Mouse (Mus musculus) heart, embryonic 11.5 days (tissue): ENCODE data around the gene Nrxn2. TPM values are rescaled to one million over a fixed set of nuclear protein-coding genes. Genes with fewer than 3 reads are reported as not detected.

Experiments
- ATAC-seq: fragments of 200-750 bp; cut with Nextera tagmentation; replicated peaks from 2 replicates; pipeline ENCODE4 v1.8.0; 2017; ENCODE audit warnings: moderate library complexity; ENCODE audit not compliant: insufficient number of reproducible peaks, low FRiP score, low TSS enrichment
- H3K27ac ChIP-seq: fragments of 300-500 bp; sonication (generic); 2 replicates; pipeline ENCODE4 v1.5.1; 2014; ENCODE audit warnings: mild to moderate bottlenecking, low read depth, low read length
- H3K27me3 ChIP-seq: fragments of 300-500 bp; sonication (generic); 2 replicates; pipeline ENCODE4 v1.6.1; 2014; ENCODE audit warnings: mild to moderate bottlenecking, low read length, mixed read lengths; ENCODE audit not compliant: control insufficient read depth, insufficient read depth
- H3K36me3 ChIP-seq: fragments of 300-500 bp; sonication (generic); 2 replicates; pipeline ENCODE4 v1.6.1; 2014; ENCODE audit warnings: mild to moderate bottlenecking, low read length, moderate library complexity, mixed read lengths; ENCODE audit not compliant: control insufficient read depth, insufficient read depth
- H3K4me1 ChIP-seq: fragments of 300-500 bp; sonication (generic); 2 replicates; pipeline ENCODE4 v1.6.1; 2014; ENCODE audit warnings: low read length; ENCODE audit not compliant: control insufficient read depth, insufficient read depth
- H3K4me2 ChIP-seq: fragments of 300-500 bp; sonication (generic); 2 replicates; pipeline ENCODE4 v1.6.1; 2014; ENCODE audit warnings: mild to moderate bottlenecking, moderate library complexity
- H3K4me3 ChIP-seq: fragments of 300-500 bp; sonication (generic); 2 replicates; pipeline ENCODE4 v1.5.1; 2014; ENCODE audit warnings: low read depth, low read length
- H3K9ac ChIP-seq: fragments of 300-500 bp; sonication (generic); 2 replicates; pipeline ENCODE4 v1.6.1; 2014; ENCODE audit warnings: mild to moderate bottlenecking, low read depth, low read length, moderate library complexity
- H3K9me3 ChIP-seq: fragments of 300-500 bp; sonication (generic); replicated peaks from 2 replicates; pipeline ENCODE4 v1.6.1; 2016; ENCODE audit warnings: low read length; ENCODE audit not compliant: control insufficient read depth
- WGBS: fragments of 180-500 bp; shearing (Covaris S2); extraction: QIAGEN DNeasy Blood & Tissue Kit; methylation state at CpG from one replicate; pipeline ENCODE4 v1.1.7; 2014; ENCODE audit not compliant: insufficient replicate concordance; 5-methylcytosine and 5-hydroxymethylcytosine counted together
- polyA plus RNA-seq: library from polyadenylated mRNA; unstranded; fragments of >200 nt; fragmentation: Nextera tagmentation; extraction: Ambion mirVana; gene quantifications from 2 replicates; pipeline ENCODE4 v1.2.1, GENCODE M21; 2014

The Nrxn2 gene
- polyA plus RNA-seq, 1 experiment from 2014 or later = 1.6 TPM

DNA sequence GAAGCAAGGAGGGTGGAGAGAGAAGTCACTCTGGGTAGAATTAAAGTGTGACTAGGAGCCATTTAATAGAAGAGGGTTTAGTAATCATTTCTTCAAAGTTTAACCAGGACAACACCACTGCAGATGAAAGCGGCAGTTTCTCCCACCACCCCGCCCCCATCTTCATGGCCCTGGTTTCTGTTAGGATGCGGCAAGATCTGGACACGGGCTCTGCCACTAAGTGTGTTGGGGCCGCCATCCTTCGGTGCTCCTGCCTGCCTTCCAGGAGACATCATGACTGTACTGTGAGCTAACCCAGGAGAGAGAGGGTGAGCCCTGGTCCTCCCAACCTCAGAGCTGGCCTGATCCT, 124.5 kb downstream of the Nrxn2 start:
- Histone ChIP-seq H3K27ac (no peak overlapping the region), H3K4me1 (no peaks in the 10 kb centered on the region), H3K9ac (no peak overlapping the region), H3K4me3 (no peak overlapping the region), H3K4me2 (no peak overlapping the region), H3K36me3 (no peaks in the 10 kb centered on the region), H3K9me3 (no peaks in the 10 kb centered on the region), H3K27me3 (peaks cover 5% of the 10 kb centered on the region)
- no peak for ATAC-seq
- 86% methylated on average over 6 of the region's 6 CpGs for WGBS

DNA sequence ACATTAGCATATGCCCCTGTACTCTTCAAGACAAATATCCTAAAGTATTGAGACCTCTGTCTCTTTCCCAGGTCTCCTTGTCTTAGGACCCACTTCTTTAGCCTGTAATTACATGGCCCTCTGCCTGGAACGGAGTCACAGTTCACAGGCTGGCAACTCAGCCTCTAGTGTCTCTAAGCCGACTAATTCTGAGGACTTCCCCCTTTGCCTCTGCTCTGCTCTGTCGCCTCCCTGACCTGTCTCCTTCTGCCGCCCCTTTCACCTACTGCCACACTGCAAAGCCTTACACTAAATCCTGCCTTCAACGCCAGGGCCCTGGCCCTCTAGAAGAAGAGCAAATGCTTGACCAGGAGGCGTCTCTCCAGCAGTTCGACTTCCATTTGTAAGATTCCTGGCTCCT, 125.0 kb downstream of the Nrxn2 start:
- H3K4me3 ChIP-seq = no peak overlapping the region
- no peak overlapping the region for H3K4me2 ChIP-seq
- no peak overlapping the region for H3K27ac ChIP-seq
- H3K36me3 ChIP-seq = no peaks in the 10 kb centered on the region
- H3K27me3 ChIP-seq = peaks cover 2% of the 10 kb centered on the region
- no peak overlapping the region for H3K9ac ChIP-seq
- 46% methylated on average over 7 of the region's 7 CpGs for WGBS
- no peaks in the 10 kb centered on the region for H3K9me3 ChIP-seq
- no peak for ATAC-seq
- no peaks in the 10 kb centered on the region for H3K4me1 ChIP-seq

DNA sequence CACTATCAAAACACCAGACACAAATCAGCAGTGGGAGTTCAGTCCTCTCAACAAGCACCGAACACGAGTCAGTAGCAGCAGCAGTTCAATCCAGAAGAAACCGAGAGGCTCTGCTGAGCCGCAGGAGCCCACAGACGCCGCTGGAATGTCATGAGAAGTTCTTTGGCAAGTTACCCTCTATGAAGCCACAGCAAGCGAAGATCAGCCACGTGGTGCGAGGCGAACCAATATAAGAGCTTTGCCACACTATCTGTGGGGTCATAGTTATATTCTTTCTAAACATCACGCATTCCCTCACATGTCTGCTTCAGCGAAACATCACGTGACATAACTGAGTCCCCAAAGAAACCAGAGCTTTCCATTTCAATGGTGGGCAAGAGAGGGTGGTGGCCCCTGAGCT, 126.2 kb downstream of the Nrxn2 start:
- ATAC-seq = no peak
- 80% methylated on average over 13 of the region's 13 CpGs for WGBS
- no peak overlapping the region for H3K9ac ChIP-seq

DNA sequence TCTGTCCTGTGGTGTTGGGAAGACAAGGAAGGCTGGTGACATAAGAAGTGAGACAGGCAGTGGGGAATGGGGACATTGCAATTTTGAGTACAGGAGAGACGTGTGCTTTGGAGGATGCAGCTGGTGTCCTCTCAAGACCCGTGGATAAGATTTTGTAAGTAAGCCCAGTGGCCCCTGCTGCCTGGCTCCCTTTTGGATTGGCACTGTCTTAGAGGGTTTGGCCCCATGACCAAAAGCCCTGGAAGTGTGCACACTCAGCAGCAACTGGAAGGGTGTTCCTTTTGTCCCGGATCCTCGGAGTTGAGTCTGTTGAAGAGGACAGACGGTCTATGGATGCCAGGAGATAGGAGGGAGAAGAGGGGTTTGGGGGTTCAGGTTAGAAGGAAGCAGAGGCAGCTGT, 127.0 kb downstream of the Nrxn2 start:
- Histone ChIP-seq H3K4me2 (no peak overlapping the region), H3K4me1 (no peaks in the 10 kb centered on the region), H3K27me3 (0 out of 2 replicates have a peak, but pooled peaks cover 2% of the 10 kb centered on the region), H3K36me3 (no peaks in the 10 kb centered on the region), H3K4me3 (no peak overlapping the region), H3K9ac (no peak overlapping the region), H3K9me3 (no peaks in the 10 kb centered on the region), H3K27ac (no peak overlapping the region)
- WGBS = 82% methylated on average over 5 of the region's 5 CpGs
- no peak for ATAC-seq

More for the DNA sequence above, 126.2 kb downstream of the Nrxn2 start:
- H3K4me1 ChIP-seq = no peaks in the 10 kb centered on the region
- no peak overlapping the region for H3K4me2 ChIP-seq
- H3K9me3 ChIP-seq = no peaks in the 10 kb centered on the region
- H3K4me3 ChIP-seq = no peak overlapping the region
- H3K27me3 ChIP-seq = peaks cover 2% of the 10 kb centered on the region; the same call in 1 of the 2 replicates
- H3K27ac ChIP-seq = no peak overlapping the region
- no peaks in the 10 kb centered on the region for H3K36me3 ChIP-seq

DNA sequence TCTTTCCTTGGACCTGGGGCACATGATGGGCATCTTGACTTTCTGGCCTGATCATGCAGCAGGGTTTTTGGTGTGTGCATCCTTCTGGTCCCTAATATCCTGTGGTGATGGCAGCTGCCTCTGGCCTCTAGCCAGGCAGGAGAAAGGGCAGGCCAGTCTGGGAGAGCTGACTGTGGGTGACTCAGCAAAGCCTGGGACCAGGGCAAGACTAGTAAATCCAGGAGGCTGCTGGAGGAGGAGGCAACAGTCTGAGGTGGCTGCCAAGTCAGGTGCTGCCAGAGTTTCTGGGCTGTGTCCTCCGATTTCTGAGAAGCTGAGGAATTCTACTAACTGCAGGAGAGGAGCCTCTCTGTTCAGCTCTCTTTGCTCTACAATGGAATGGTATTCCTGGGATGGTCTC, 127.6 kb downstream of the Nrxn2 start:
- Histone ChIP-seq H3K9me3 (no peaks in the 10 kb centered on the region), H3K4me3 (no peak overlapping the region), H3K27me3 (0 out of 2 replicates have a peak, but pooled peaks cover 2% of the 10 kb centered on the region), H3K9ac (no peak overlapping the region), H3K4me2 (no peak overlapping the region), H3K4me1 (no peaks in the 10 kb centered on the region), H3K36me3 (no peaks in the 10 kb centered on the region), H3K27ac (no peak overlapping the region)
- ATAC-seq = no peak
- 73% methylated on average over 1 of the region's 1 CpGs for WGBS

DNA sequence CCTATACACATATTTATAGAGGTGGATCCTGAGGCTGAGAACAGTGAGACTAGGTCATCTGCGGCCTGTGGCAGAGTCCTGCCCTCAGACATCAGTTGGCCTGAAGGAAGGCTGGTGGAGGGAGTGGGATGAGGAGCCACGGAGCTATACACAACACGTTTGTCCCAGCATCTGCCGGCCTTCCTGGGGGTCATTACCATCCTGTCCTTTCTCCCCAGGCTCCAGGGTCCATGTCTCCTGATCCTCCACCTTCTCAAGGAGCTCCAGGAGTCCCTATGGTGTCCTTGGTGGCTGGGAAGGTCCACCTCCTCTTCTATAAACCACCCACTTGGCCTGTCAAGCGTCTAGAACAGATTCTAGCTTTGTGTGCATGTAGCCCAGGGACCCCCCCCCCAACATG, 129.3 kb downstream of the Nrxn2 start:
- Histone ChIP-seq H3K27me3 (0 out of 2 replicates have a peak, but pooled peaks cover 2% of the 10 kb centered on the region), H3K4me2 (no peak overlapping the region), H3K9ac (no peak overlapping the region), H3K36me3 (no peaks in the 10 kb centered on the region), H3K9me3 (no peaks in the 10 kb centered on the region), H3K27ac (no peak overlapping the region), H3K4me3 (no peak overlapping the region), H3K4me1 (no peaks in the 10 kb centered on the region)
- no peak for ATAC-seq
- WGBS = 69% methylated on average over 5 of the region's 5 CpGs

DNA sequence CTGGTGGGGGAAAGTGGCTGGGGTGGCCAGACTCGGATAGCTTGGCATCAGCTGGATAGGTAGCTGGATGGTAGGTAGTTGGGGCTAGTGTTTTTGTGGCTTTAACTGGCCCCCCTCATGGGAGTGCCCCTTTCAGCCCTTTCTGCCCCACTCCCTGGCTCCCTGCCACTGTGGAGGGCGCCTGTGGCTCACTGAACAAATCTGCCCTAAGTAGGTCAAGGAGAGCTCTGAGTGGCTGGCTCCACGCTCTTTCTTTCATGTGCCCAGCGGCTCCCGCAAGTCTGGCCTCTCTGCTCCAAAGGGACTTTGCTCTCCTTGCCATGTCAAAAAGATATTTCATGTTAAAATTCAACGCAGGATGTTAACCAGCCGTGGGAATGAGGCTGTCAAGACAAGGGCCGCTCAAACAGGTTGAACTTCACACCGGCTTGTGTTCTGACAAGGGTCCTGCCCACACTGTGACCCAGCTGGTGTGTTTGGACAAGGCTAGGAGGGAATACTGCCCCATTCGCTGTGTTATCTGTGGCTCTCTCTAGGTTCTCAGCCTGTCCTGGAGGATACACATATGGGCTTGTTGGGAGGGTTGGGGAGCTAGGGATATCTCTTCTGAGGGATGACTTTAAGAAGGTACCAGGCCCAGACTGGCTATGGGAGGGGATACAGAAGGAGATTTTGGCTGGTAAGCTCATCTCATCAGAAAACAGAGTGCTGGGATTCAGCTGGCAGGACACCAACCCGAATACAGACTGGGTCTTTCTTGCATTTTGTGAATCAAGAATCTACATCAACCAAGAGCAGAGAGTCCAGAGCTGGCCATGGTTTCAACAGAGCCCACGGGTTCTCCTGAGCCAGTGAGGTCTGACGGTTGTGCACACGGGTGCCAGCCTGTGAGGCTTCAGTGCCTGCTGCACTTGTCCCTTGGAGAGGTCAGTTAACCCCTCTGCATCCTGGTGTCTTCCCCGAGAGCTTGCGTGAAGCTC, 130.2 kb downstream of the Nrxn2 start:
- Histone ChIP-seq H3K9ac (no peak overlapping the region), H3K9me3 (no peaks in the 10 kb centered on the region), H3K4me3 (no peak overlapping the region), H3K4me2 (no peak overlapping the region), H3K27ac (no peak overlapping the region), H3K36me3 (no peaks in the 10 kb centered on the region), H3K4me1 (no peaks in the 10 kb centered on the region), H3K27me3 (0 out of 2 replicates have a peak, but pooled peaks cover 2% of the 10 kb centered on the region)
- ATAC-seq = no peak
- WGBS = 64% methylated on average over 16 of the region's 16 CpGs

DNA sequence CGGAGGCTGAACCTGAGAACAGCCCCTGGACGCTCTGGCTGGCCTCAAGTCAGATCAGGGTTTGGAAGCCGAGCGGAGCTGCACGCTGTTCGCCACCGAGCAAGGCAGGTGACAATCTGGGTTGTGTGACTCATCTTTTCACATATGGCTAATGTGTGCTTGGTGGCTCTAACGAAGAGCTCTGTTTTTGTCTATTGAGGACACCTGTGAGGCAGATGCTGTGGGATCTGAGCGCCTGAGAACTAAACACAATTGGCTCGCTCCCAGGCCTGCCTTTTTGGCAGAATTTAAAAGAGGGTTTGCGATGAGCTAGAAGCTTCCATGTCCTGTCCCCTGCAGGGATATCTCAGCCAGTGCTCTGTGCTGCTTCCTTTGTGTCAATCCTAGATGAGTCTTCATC, 131.0 kb downstream of the Nrxn2 start:
- Histone ChIP-seq H3K27ac (no peak overlapping the region), H3K27me3 (0 out of 2 replicates have a peak, but pooled peaks cover 2% of the 10 kb centered on the region), H3K9ac (no peak overlapping the region), H3K4me1 (no peaks in the 10 kb centered on the region), H3K4me3 (no peak overlapping the region), H3K4me2 (no peak overlapping the region), H3K9me3 (no peaks in the 10 kb centered on the region), H3K36me3 (no peaks in the 10 kb centered on the region)
- no peak for ATAC-seq
- 77% methylated on average over 11 of the region's 11 CpGs for WGBS

DNA sequence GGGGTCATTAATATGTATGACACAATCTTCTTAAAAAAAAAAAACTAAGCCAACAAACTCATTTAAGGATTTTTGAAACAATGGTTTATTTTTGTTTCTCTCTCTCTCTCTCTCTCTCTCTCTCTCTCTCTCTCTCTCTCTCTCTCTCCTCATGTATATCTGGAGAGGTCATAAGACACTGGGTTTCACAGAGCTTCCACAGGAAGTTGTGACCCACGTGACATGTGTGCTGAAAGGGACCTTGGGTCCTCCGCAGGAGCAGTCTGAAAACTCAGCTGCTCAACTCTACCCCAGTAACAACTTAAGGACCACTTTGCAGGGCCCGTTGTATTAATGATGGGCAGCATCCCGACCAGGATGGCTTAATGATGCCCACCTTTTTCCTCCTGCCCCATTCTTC, 132.7 kb downstream of the Nrxn2 start:
- no peak for ATAC-seq
- H3K9ac ChIP-seq = no peak overlapping the region
- H3K4me1 ChIP-seq = no peaks in the 10 kb centered on the region
- H3K4me2 ChIP-seq = no peak overlapping the region
- H3K4me3 ChIP-seq = no peak overlapping the region
- H3K36me3 ChIP-seq = no peaks in the 10 kb centered on the region
- no peak overlapping the region for H3K27ac ChIP-seq
- 57% methylated on average over 4 of the region's 4 CpGs for WGBS
- 0 out of 2 replicates have a peak, but pooled peaks cover 2% of the 10 kb centered on the region for H3K27me3 ChIP-seq
- no peaks in the 10 kb centered on the region for H3K9me3 ChIP-seq
